Mouse (Mus musculus): ENCODE data around the gene Akap2.

GRCm38 (mm10) chr4:57895140-57895539 is 177.7 kb downstream of the Akap2 start:
- TF ChIP-seq CTCF (IDR thresholded peaks at IDR 0.05; ENCODE audit: extremely low read depth, insufficient read depth, low read length) (no peak), POLR2A (IDR thresholded peaks at IDR 0.05; ENCODE audit: extremely low read depth, insufficient read depth, low read length) (no peak)

Data from cortical plate, adult 2 months (tissue).